Mouse (Mus musculus) embryo, embryonic 10.5 days (tissue): ENCODE measurements around the gene Zbtb20.
A peak's percentile ranks its signal among the peaks of the same experiment; 100 is the strongest.

ENCODE experiments used
- DNase-seq: peaks from one replicate; pipeline ENCODE4 v3.0.0-alpha.2; 2015; ENCODE audit warnings: low spot score

The Zbtb20 gene

GRCm38 (mm10) chr16:42875852-42875980 is at the start of gene Zbtb20:
Zbtb20 (plus strand) TSS chr16:42875881.
- no peak for DNase-seq

- DNase-seq: peak; percentile 12
Observed at GRCm38 (mm10) chr16:42835940-42836339, 39.7 kb upstream of the Zbtb20 start.

GRCm38 (mm10) chr16:42836404-42837120 is 39.1 kb upstream of the Zbtb20 start:
- DNase-seq: no peak

- DNase-seq: no peak
Observed at GRCm38 (mm10) chr16:42838226-42838625, 37.5 kb upstream of the Zbtb20 start.

- no peak for DNase-seq
Observed at GRCm38 (mm10) chr16:42857564-42858183, 18.0 kb upstream of the Zbtb20 start.

- DNase-seq: no peak
Observed at GRCm38 (mm10) chr16:42859251-42859650, 16.4 kb upstream of the Zbtb20 start.

GRCm38 (mm10) chr16:42863231-42863630 is 12.4 kb upstream of the Zbtb20 start:
- DNase-seq: no peak

GRCm38 (mm10) chr16:42866061-42866460 is 9.6 kb upstream of the Zbtb20 start:
- no peak for DNase-seq

- no peak for DNase-seq
Observed at GRCm38 (mm10) chr16:42872101-42872500, 3.6 kb upstream of the Zbtb20 start.

GRCm38 (mm10) chr16:42873942-42874341 is 1.7 kb upstream of the Zbtb20 start:
- peak; percentile 8 for DNase-seq

GRCm38 (mm10) chr16:42874456-42874855 is 1.2 kb upstream of the Zbtb20 start:
- DNase-seq: peak; percentile 78

- peak; percentile 100 for DNase-seq
Observed at GRCm38 (mm10) chr16:42874910-42875851, 500 bp upstream of the Zbtb20 start.

GRCm38 (mm10) chr16:42876021-42877000 is 630 bp downstream of the Zbtb20 start:
- peak; percentile 83 for DNase-seq

GRCm38 (mm10) chr16:42880046-42880445 is 4.4 kb downstream of the Zbtb20 start:
- DNase-seq: no peak

- peak; percentile 60 for DNase-seq
Observed at GRCm38 (mm10) chr16:42885538-42885937, 9.9 kb downstream of the Zbtb20 start.

GRCm38 (mm10) chr16:42885964-42886363 is 10.3 kb downstream of the Zbtb20 start:
- DNase-seq: no peak

- no peak for DNase-seq
Observed at GRCm38 (mm10) chr16:42897125-42897693, 21.5 kb downstream of the Zbtb20 start.

- DNase-seq: no peak
Observed at GRCm38 (mm10) chr16:42900328-42900727, 24.6 kb downstream of the Zbtb20 start.

GRCm38 (mm10) chr16:42907283-42907701 is 31.6 kb downstream of the Zbtb20 start:
- DNase-seq: peak; percentile 21

- DNase-seq: no peak
Observed at GRCm38 (mm10) chr16:42908381-42908780, 32.7 kb downstream of the Zbtb20 start.

- DNase-seq: no peak
Observed at GRCm38 (mm10) chr16:42908896-42909295, 33.2 kb downstream of the Zbtb20 start.
